Mouse (Mus musculus) layer of hippocampus, postnatal 36 days (tissue): ENCODE measurements at regions not wholly inside any gene's neighbourhood (a gene's known extent, or its start where the extent isn't known, plus 50 kb on each side); places are given as distances from the start of the nearest gene placed in this dataset.

Experiments used
- DNase-seq, 2 experiments: peaks; one replicate each; pipeline ENCODE4 v3.0.0; 2022

DNA sequence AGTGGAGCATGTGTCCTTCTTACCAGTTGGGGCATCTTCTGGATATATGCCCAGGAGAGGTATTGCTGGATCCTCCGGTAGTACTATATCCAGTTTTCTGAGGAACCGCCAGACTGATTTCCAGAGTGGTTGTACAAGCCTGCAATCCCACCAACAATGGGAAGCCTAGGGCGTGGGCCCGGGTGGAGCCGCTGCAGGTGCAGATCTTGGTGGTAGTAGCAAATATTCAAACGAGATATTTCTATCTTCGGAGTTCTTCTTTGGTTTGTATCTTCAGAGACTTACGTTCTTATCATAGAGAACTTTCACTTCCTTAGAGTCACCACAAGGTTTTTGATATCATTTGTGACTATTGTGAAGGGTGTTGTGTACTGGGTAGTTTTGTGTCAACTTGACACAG, 60.2 kb upstream of the Btbd35f28 start:
- DNase-seq, result peak in 1 of 2 experiments; percentile 2
